Mouse (Mus musculus): Measurements from ENCODE around the gene Med27. TPM values are rescaled to one million over a fixed set of nuclear protein-coding genes. Genes with fewer than 3 reads are reported as not detected.

Gene Med27
- polyA plus RNA-seq, 1 experiment: 99.7 TPM

DNA sequence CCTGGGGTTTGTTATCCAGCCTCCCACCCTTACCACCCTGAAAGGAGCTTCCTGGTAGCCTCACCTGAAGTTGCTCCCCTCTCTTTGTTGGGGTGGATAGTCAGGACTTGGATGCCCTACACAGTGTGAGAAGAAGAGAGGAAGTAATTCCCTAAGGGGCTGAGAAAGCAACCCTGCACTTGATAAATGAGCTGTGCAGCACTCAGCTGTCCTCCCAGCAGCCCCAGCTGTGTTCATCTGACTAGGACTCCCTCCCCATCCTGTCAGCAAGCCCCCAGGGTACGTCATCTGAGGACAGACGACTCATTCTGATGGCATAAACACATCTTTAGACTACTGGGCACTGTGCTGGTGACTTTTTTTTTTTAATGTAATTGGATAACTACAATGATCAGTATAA lies 127.3 kb downstream of the Med27 start:
- Histone ChIP-seq H3K4me3 (replicated peaks) (no peak overlapping the region), H3K4me1 (peaks cover 23% of the 10 kb centered on the region), H3K27me3 (replicated peaks) (peaks cover 2% of the 10 kb centered on the region), H3K9me3 (no peaks in the 10 kb centered on the region), H3K36me3 (replicated peaks; ENCODE audit: low read length) (peaks cover 13% of the 10 kb centered on the region)
- TF ChIP-seq FLI1 (IDR thresholded peaks at IDR 0.05; ENCODE audit: low read length) (no peak), GATA1 (IDR thresholded peaks at IDR 0.05; ENCODE audit: borderline replicate concordance, low read length) (no peak)

DNA sequence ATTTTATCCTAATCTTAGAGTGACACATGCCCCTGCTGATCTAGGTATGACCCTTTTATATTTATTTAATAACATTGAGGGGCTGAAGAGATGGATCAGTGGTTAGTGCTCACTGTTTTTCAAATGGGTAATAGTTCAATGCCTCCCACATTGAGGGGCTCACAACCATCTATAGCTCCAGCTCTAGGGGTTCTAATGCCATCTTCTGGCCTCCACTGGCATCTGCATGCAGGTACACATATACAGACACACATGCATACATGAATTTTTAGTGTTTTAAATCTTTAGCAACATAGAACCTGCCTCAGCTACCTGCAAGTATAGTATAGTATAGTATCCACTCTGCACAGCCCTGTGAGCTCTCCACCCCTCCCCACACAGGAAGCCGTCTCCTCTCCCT lies 130.1 kb downstream of the Med27 start:
- TF ChIP-seq FLI1 (IDR thresholded peaks at IDR 0.05; ENCODE audit: low read length) (no peak), GATA1 (IDR thresholded peaks at IDR 0.05; ENCODE audit: borderline replicate concordance, low read length) (no peak)

DNA sequence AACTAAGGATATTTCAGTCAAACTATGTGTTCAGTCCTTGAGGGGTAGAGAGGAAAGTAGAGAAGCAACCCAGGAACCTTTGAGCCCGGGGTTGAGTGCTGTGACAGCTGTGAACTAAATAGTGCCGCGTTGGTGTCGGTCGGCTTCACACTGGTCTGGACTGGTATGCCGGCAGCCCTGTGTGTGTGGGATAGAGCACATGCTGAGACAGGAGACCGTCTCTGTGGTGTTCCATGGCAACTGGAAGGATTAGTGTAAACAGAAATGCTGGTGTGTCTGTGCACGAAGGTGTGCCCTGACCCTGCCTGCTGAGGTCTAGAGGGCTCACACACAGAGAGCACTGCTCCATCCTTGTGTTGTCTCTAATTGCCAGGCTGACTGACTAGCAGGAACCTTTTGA lies 135.2 kb downstream of the Med27 start:
- Histone ChIP-seq H3K36me3 (replicated peaks; ENCODE audit: low read length) (no peaks in the 10 kb centered on the region), H3K9me3 (no peaks in the 10 kb centered on the region), H3K4me1 (peaks cover 8% of the 10 kb centered on the region), H3K4me3 (replicated peaks) (no peak overlapping the region), H3K27me3 (replicated peaks) (peaks cover 3% of the 10 kb centered on the region)
- TF ChIP-seq GATA1 (IDR thresholded peaks at IDR 0.05; ENCODE audit: borderline replicate concordance, low read length) (no peak), FLI1 (IDR thresholded peaks at IDR 0.05; ENCODE audit: low read length) (no peak)

More for the DNA sequence above, 130.1 kb downstream of the Med27 start:
- Histone ChIP-seq H3K27me3 (replicated peaks) (no peaks in the 10 kb centered on the region), H3K4me1 (peaks cover 23% of the 10 kb centered on the region), H3K36me3 (replicated peaks; ENCODE audit: low read length) (peaks cover 11% of the 10 kb centered on the region), H3K9me3 (no peaks in the 10 kb centered on the region), H3K4me3 (replicated peaks) (no peak overlapping the region)

DNA sequence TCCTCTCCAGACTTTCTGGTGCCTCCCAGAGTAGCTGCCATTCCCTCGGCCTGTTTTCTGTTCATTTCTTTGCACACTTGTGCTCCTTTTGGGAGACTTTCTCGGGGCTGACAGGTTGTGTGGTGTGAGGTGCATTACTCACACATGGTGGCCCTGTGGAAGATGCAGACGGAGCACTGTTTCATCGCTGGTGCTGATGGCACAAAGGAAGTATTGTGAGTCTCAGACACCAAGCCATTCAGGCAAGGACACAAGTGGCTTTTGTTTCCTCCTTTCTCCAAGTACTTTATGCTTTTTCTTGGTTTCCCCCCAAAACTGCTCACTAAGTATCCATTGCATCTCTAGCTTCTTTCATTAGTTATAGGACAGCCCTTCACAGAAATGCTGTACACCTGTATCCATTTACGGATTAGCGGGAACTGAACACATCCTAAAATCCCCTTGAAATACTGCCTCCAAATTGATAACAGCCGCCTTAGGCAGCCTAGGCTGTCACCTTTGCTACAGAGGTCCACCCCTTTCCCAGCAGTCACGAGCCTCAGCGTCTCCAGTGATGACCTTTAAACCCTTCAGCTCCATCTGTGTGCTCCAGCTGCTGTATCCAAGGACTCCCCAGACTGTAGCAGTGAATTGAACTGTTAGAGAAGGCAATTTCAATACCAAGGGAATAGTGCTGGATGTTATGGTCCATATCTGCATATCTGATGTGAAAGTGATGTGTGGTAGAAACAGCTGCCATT lies 136.5 kb downstream of the Med27 start:
- peaks cover 3% of the 10 kb centered on the region for H3K27me3 ChIP-seq (replicated peaks)
- no peak overlapping the region for H3K4me3 ChIP-seq (replicated peaks)
- no peaks in the 10 kb centered on the region for H3K9me3 ChIP-seq
- no peak for TF ChIP-seq GATA1 (IDR thresholded peaks at IDR 0.05; ENCODE audit: borderline replicate concordance, low read length)
- no peak for TF ChIP-seq FLI1 (IDR thresholded peaks at IDR 0.05; ENCODE audit: low read length)
- no peaks in the 10 kb centered on the region for H3K36me3 ChIP-seq (replicated peaks; ENCODE audit: low read length)
- H3K4me1 ChIP-seq: peaks cover 8% of the 10 kb centered on the region

DNA sequence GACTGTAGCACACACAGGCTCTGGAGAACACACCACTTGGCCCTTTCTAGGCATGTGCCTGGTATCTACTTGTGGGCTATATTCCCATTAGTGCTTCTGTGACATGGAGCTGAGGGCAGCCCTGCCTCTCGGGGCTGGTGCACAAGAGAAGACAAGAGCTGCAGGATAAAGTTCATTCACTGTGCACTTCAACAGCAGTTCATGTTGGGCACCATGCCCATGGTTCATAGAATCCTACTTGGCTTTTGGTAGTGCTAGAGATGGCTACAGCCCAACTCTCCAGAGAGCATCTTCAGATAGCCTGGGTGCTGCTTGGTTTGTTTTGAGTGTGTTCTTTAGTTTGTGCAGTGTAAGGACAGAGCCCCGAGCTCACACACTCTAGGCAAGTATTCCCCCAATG lies 138.9 kb downstream of the Med27 start:
- Histone ChIP-seq H3K4me3 (replicated peaks) (no peak overlapping the region), H3K4me1 (peaks cover 15% of the 10 kb centered on the region), H3K27me3 (replicated peaks) (peaks cover 3% of the 10 kb centered on the region), H3K9me3 (no peaks in the 10 kb centered on the region), H3K36me3 (replicated peaks; ENCODE audit: low read length) (no peaks in the 10 kb centered on the region)
- TF ChIP-seq GATA1 (IDR thresholded peaks at IDR 0.05; ENCODE audit: borderline replicate concordance, low read length): no peak
- no peak for TF ChIP-seq FLI1 (IDR thresholded peaks at IDR 0.05; ENCODE audit: low read length)

DNA sequence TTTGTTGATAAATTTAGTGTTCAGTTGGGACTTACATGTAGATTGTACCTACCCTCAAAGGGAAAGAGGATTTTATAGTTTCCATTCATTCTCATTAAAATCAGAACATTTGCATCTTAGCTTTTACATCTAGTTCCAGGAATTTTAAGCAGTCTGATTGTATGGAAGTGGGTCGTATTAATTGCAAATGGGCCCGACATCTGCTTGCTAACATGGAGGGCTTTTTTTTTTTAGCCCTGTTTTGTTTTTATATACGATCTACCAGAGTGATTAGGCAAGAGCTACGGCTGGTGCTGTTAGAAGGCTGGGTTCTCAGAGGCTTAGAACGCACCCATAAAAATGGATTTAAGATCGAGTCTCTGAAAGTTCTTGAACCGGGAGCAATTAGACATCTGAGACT lies 139.9 kb downstream of the Med27 start:
- Histone ChIP-seq H3K36me3 (replicated peaks; ENCODE audit: low read length) (no peaks in the 10 kb centered on the region), H3K4me3 (replicated peaks) (no peak overlapping the region), H3K27me3 (replicated peaks) (peaks cover 3% of the 10 kb centered on the region), H3K4me1 (peaks cover 15% of the 10 kb centered on the region), H3K9me3 (no peaks in the 10 kb centered on the region)
- TF ChIP-seq GATA1 (IDR thresholded peaks at IDR 0.05; ENCODE audit: borderline replicate concordance, low read length) (no peak), FLI1 (IDR thresholded peaks at IDR 0.05; ENCODE audit: low read length) (no peak)

DNA sequence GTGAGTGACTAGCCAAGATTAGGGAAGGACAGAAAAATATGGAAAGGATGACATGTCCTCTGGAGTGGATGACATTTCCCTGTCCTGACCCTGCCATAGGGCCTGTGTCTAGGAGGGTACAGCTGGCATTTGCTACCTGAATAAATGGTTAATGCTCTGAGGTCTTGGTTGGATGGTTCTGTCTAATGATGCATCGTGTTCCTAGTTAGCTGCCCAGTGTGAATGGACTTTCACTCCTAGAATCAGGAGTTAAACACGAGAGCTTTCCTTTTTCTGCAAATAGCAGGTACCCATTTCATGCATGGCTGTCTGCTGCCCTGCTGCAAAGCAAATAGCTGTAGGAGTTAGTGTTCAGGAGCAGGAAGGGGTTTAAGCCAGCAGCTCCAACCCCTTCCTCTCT lies 141.0 kb downstream of the Med27 start:
- H3K27me3 ChIP-seq (replicated peaks): peaks cover 3% of the 10 kb centered on the region
- H3K9me3 ChIP-seq: no peaks in the 10 kb centered on the region
- TF ChIP-seq FLI1 (IDR thresholded peaks at IDR 0.05; ENCODE audit: low read length) (no peak), GATA1 (IDR thresholded peaks at IDR 0.05; ENCODE audit: borderline replicate concordance, low read length) (no peak)
- H3K4me1 ChIP-seq: peaks cover 7% of the 10 kb centered on the region
- no peaks in the 10 kb centered on the region for H3K36me3 ChIP-seq (replicated peaks; ENCODE audit: low read length)
- H3K4me3 ChIP-seq (replicated peaks): no peak overlapping the region

DNA sequence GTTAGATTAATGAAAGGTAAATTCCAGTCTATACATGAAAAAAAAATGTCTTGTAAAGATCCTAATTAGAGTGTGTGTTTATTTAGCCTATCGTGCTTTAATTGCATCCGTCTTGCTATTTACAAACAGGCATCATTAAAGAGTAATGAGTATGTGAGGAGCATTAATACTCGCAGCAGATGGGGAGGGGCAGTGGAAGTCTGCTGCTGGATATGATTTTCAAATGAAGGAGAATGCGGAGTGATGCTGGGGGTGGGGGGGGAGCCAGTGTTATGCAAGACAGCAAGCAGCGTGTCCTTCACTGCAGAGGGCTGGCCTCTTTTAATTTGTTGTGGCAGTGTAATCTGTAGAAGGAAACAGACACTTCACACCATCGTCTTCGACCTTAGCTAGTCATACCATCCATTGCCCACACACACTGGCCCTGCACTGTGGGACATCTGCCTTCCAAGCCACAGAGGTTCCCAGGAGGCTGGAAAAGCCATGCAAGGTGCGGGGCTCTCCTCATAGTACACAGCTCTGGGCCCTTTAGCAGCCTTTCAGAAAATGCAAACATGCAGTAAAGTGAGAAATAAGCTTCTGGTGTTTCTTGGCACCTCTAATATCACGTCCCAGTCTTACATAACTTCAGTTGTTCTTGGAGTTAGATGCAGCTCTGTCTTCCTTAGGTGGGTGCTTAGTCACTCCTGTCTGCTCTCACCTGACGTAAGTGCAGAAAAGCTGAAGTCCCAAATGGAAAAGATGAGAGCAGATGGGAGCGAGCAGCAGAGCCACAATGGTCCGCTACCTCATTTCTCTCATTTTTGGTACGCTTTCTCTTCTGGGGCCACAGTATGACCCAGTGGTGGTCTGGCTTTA lies 142.0 kb downstream of the Med27 start:
- no peak overlapping the region for H3K4me3 ChIP-seq (replicated peaks)
- TF ChIP-seq FLI1 (IDR thresholded peaks at IDR 0.05; ENCODE audit: low read length) (no peak), GATA1 (IDR thresholded peaks at IDR 0.05; ENCODE audit: borderline replicate concordance, low read length) (no peak)

DNA sequence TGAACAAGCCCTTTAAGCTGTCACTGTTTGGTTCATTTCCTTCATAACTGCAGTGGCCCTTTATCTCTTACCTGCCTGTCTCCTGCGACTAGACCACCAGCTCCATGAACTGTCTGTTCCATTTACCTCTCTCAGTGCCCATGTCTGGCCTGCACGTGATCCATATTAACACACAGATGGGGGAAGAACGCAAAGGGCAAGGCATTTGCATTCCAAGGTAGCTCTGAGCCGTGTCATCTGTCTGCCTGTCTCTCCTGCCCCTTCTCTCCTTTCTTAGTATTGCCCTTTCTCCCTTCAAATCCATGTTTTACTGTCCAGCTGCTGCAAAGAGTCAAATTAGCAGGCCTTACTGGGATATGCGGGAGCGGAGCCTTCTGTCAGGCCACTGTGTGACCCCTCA lies 145.0 kb downstream of the Med27 start:
- Histone ChIP-seq H3K4me3 (replicated peaks) (no peak overlapping the region), H3K9me3 (no peaks in the 10 kb centered on the region), H3K27me3 (replicated peaks) (peaks cover 4% of the 10 kb centered on the region), H3K36me3 (replicated peaks; ENCODE audit: low read length) (no peaks in the 10 kb centered on the region), H3K4me1 (peaks cover 11% of the 10 kb centered on the region)
- TF ChIP-seq GATA1 (IDR thresholded peaks at IDR 0.05; ENCODE audit: borderline replicate concordance, low read length) (no peak), FLI1 (IDR thresholded peaks at IDR 0.05; ENCODE audit: low read length) (no peak)

More for the DNA sequence above, 142.0 kb downstream of the Med27 start:
- H3K36me3 ChIP-seq (replicated peaks; ENCODE audit: low read length): no peaks in the 10 kb centered on the region
- H3K4me1 ChIP-seq: peaks cover 9% of the 10 kb centered on the region
- H3K27me3 ChIP-seq (replicated peaks): peaks cover 3% of the 10 kb centered on the region
- no peaks in the 10 kb centered on the region for H3K9me3 ChIP-seq
